Mouse (Mus musculus): ENCODE data around the gene Gm43191. TPM values are rescaled to one million over a fixed set of nuclear protein-coding genes. Genes with fewer than 3 reads are reported as not detected.
A peak's percentile ranks its signal among the peaks of the same experiment; 100 is the strongest.

Gene Gm43191
- polyA plus RNA-seq, 1 experiment, result not detected

DNA sequence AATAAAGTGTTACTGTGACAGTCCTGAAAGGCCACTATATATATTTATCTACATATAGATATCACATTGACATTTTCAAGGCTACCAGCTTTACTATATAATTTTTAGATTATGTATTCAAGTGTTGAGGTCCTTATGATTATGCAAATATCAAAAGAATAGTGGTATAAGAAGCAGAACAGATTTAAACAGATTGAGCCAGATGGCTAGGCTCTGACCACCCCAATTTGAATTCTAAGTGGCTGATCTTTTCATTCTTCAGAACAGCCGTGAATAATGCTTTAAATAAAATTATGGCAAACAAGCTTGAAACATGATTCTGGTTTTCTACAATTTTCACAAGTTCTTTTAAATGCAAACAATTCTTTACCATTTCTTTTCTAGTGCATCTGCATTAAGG, 49.6 kb downstream of the Gm43191 start:
- DNase-seq (ENCODE audit: low spot score), result no peak

DNA sequence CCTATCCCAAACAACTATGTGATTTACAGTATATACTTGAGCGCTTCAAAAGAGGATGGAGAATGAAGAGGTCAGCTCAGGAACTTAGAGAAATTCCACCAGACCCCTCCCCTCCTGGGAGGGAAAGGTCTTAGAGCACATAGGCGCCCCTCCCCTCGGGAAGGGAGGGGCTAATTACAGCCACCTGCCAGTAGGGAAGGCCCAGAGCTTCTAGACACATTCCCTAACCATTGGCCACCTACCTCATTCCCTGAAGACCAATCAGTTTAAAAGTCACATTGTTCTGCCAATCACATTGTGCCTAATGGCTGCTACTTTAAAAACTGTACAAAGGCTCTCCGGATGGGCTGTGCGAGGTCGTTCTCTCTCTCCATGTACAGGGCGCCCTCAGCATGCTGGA, 58.4 kb downstream of the Gm43191 start:
- DNase-seq (ENCODE audit: low spot score), result no peak

DNA sequence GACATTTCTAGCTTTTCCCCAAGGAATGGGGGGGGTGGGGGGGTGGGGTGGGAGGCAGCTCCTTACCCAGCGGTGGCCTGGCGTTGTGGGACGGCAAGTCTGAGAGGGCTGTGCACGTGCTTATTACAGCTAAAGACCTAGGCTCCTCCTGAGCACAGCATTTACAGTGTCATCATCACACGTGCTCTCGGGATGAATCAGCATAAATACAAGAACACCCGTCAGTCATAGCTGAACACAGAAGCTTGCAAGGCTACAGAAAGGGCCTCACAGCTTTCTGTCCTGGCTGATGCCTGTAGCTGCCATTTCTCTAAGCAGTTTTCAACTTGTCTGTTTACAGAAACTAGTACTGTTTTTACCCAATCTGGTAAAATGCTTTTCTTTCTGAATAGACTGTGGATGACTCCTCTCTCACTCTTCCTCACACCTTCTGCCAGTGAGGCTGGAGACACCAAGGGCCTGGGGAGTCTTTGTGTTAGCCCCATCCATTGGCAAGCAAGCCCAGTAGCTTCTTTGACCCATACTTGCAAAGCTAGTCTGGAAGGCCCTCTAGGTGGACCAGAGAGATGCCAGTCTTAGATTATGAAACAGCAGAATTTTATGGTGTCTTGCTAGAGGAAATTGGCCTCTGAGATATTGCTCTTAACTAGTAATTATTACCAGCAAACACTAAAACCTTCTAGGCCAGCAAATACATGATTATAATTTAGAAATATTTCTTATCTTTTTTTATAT, 60.3 kb downstream of the Gm43191 start:
- no peak for DNase-seq (ENCODE audit: low spot score)

- DNase-seq (ENCODE audit: low spot score), result no peak
Observed at GRCm38 (mm10) chr3:116618855-116619254, 62.2 kb downstream of the Gm43191 start.

DNA sequence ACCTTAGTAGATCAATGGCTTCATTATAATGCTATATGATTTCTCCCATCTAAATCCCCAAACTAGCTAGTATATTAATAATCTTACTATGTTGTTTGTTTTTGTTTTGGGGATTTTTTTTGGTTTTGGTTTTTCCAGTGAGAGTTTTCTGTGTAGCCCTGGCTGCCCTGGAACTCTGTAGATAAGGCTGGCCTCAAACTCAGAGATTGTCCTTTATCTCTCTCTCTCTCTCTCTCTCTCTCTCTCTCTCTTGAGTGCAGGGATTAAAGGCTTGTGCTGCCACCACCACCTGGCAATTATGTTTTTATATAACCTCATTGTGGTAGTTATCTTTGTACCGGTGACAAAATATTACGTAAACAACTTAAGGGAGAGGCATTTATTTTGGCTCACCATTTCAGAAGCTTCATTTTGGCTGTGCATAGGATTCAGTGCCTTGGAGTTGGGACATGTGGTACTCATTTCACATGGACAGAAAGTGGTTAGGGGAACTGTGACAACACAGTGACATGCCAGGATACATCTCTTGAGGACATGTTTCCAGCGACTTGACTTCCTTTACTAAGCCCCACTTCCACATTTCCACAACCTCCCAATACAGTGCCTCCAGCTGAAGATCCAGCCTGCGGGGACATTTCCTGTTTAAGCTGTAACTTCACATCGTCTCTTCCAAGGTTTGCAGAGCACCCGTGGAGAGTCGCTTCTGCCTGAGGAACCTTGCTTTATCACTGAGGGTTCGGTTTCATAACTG, 65.6 kb downstream of the Gm43191 start:
- DNase-seq (ENCODE audit: low spot score), result no peak

GRCm38 (mm10) chr3:116614295-116614892, 66.7 kb downstream of the Gm43191 start, which contains the start of gene Trmt13:
TSS of gene Trmt13 (minus strand) at chr3:116614587.
- no peak for DNase-seq (ENCODE audit: low spot score)

DNA sequence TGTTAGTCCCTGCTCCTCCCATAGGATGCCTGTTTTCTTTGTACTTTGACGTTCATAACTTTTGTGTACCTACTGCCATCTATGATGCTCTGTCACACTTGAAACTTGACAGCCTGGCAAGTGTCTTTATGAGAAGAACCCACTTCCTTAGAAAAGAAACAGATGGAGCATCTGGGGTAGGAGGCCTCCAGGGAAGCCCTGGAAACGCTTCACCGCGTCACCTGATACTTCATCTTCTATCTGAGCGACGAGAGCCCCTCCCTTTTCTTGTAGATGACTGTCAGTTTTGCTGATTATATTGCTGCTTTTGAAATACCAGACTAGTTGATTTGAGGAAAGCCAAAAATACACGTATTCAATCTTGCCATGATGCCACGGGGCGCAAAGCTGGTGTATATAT, 76.5 kb downstream of the Gm43191 start:
- DNase-seq (ENCODE audit: low spot score), result no peak

DNA sequence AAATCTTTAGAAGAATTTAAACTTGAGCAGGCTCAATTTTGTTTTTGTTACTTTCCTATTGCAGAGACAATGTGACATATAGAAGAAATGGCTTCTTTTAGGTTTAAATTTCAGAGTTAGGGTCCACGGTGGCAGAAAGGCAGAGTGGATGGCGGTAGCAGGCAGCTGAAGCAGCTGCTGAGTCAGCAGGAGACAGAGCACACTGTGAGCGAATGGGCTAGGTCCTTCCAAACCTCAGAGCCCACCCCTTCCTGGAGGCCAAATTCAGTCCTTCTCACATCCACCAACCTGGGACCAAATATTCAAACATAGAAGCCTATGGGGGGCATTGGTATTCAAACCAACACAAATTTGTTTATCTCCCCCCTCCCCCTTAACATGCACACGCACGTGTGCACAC, 79.3 kb downstream of the Gm43191 start:
- no peak for DNase-seq (ENCODE audit: low spot score)

- no peak for DNase-seq (ENCODE audit: low spot score)
Observed at GRCm38 (mm10) chr3:116601005-116601404, 80.1 kb downstream of the Gm43191 start.

DNA sequence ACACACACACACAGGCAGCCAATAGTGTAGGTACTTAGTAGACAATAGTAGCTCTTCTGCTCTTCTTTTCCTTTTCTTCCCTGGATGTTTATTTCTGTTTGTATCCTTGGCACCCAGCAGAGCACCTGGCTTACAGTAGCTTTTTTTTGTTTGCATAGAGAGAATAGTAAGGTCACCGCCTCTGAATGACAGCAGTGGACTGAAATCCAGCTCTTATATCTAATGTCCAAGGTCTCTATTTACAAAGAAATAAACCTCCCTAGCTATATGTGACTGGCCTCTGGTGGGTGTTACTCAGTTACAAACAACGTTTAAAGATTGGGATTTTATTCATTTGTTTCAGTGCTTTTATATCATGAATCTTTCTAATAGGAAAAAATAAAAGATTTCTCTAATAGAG, 81.4 kb downstream of the Gm43191 start:
- DNase-seq (ENCODE audit: low spot score), result no peak

GRCm38 (mm10) chr3:116595603-116595991, 85.5 kb downstream of the Gm43191 start:
- DNase-seq (ENCODE audit: low spot score), result no peak

- DNase-seq (ENCODE audit: low spot score), result peak; percentile 95
Observed at GRCm38 (mm10) chr3:116594728-116595602, 86.1 kb downstream of the Gm43191 start, which contains the start of gene Sass6. TSS of gene Sass6 (plus strand) at chr3:116594982.

GRCm38 (mm10) chr3:116594076-116594727, 86.9 kb downstream of the Gm43191 start:
- no peak for DNase-seq (ENCODE audit: low spot score)

Other genes starting within 250 kb of the Gm43191 start
- gene Rtca, start 173.1 kb downstream of the Gm43191 start, polyA plus RNA-seq (2012; rRNA removed), result 40.4 and 42.2 TPM in 2 replicates
- 21.2 and 22.7 TPM in 2 replicates for gene Dbt, start 168.2 kb downstream of the Gm43191 start, polyA plus RNA-seq (2012; rRNA removed)
- gene Lrrc39, start 118.3 kb downstream of the Gm43191 start, polyA plus RNA-seq (2012; rRNA removed), result 0.32 and 0.50 TPM in 2 replicates
- gene Sass6, start 86.3 kb downstream of the Gm43191 start, polyA plus RNA-seq (2012; rRNA removed), result 3.2 and 3.9 TPM in 2 replicates
- gene Trmt13, start 66.7 kb downstream of the Gm43191 start, polyA plus RNA-seq (2012; rRNA removed), result 23.2 and 23.3 TPM in 2 replicates
- 40.3 and 49.0 TPM in 2 replicates for gene Mfsd14a, start 18.6 kb downstream of the Gm43191 start, polyA plus RNA-seq (2012; rRNA removed)
- 14.3 and 17.1 TPM in 2 replicates for gene Slc35a3, start 31.6 kb upstream of the Gm43191 start, polyA plus RNA-seq (2012; rRNA removed)
- 17.3 and 27.2 TPM in 2 replicates for gene Agl, start 126.9 kb upstream of the Gm43191 start, polyA plus RNA-seq (2012; rRNA removed)
- 14.6 and 15.3 TPM in 2 replicates for gene Frrs1, start 178.2 kb upstream of the Gm43191 start, polyA plus RNA-seq (2012; rRNA removed)